Mouse (Mus musculus): ENCODE data around the gene Grm6.

- TF ChIP-seq MAFK (IDR thresholded peaks at IDR 0.05; ENCODE audit: insufficient read depth, low read depth, low read length), result no peak
- peak; percentile 93 for TF ChIP-seq HCFC1 (IDR thresholded peaks at IDR 0.05; ENCODE audit: borderline replicate concordance, insufficient read depth, low read length)
- TF ChIP-seq ZNF384 (IDR thresholded peaks at IDR 0.05; ENCODE audit: low read depth, low read length), result no peak
Observed at GRCm38 (mm10) chr11:50887390-50888128, 37.1 kb downstream of the Grm6 start, which contains the start of gene Zfp454.

Data from ES-E14 (cell line).